ENCODE assay signal across 25 mouse cellular contexts in the genomic region with DNA sequence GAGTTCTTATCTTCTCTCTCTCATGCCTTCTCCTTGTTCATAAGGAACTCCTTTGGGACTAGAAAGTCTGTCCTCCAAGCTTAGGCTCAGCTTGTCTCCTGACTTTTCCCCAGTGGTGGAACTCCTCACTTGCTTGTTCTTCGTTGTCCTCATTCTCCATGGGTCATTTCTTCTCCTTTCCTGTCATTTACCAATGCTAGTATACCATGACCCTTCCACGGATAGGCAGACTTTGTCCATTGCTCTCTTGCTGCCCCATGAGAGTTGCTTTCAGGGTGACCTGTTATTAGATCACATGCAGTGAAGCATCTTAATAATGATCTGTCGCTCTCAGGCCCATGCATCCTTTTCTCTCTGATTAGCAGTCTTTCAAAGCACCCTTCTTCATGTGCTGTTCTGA. TPM values are rescaled to one million over a fixed set of nuclear protein-coding genes. Genes with fewer than 3 reads are reported as not detected.
DNase-seq lines count a peak whose midpoint lies in the region; ATAC-seq and TF ChIP-seq lines count a peak whose summit lies in the region.
"Had no signal": no experiment of that assay in that cellular context is flagged by ENCODE, and none has a peak within 500 bp of the region (broad histone marks: within the 10 kb centered on the region; RNA-seq: fewer than 3 reads in every experiment).

No protein-coding gene starts in this region.

- peaks cover 31% of the 10 kb centered on the region for H3K4me1 ChIP-seq in kidney, adult 2 months (ENCODE audit: control insufficient read depth, insufficient read depth, low read length)
- 0 out of 2 replicates have a peak, but pooled peaks cover 8% of the 10 kb centered on the region for H3K4me1 ChIP-seq in kidney, embryonic 14.5 days (ENCODE audit: control insufficient read depth, insufficient read depth, low read length)
- peaks cover 26% of the 10 kb centered on the region for H3K4me1 ChIP-seq in kidney, embryonic 15.5 days
- peaks cover 7% of the 10 kb centered on the region for H3K4me1 ChIP-seq in kidney, postnatal 0 days (replicated peaks; ENCODE audit: insufficient read depth, low read length)
- H3K4me1 ChIP-seq: embryonic facial prominence, embryonic 12.5 days; hindbrain, embryonic 12.5 days had no signal

- H3K9ac ChIP-seq in kidney, embryonic 14.5 days (ENCODE audit: low read depth, low read length) = no peak overlapping the region
- H3K9ac ChIP-seq in kidney, embryonic 15.5 days = no peak overlapping the region
- no peak overlapping the region for H3K9ac ChIP-seq in kidney, postnatal 0 days (ENCODE audit: low read depth, low read length)
- H3K9ac ChIP-seq: embryonic facial prominence, embryonic 12.5 days; embryonic facial prominence, embryonic 15.5 days; forebrain, postnatal 0 days; hindbrain, embryonic 12.5 days; hindbrain, embryonic 15.5 days had no signal

- WGBS in kidney, adult 2 months = 51% methylated on average over 3 of the region's 3 CpGs
- WGBS in kidney, embryonic 14.5 days = 56% methylated on average over 3 of the region's 3 CpGs
- 55% methylated on average over 3 of the region's 3 CpGs for WGBS in kidney, embryonic 15.5 days
- 53% methylated on average over 3 of the region's 3 CpGs for WGBS in kidney, postnatal 0 days

- no peak for ATAC-seq in kidney, embryonic 14.5 days (ENCODE audit: low FRiP score, low TSS enrichment)
- ATAC-seq in kidney, embryonic 15.5 days (replicated peaks; ENCODE audit: low FRiP score) = no peak
- no peak for ATAC-seq in kidney, postnatal 0 days (replicated peaks; ENCODE audit: low FRiP score, low read depth)
- ATAC-seq: forebrain, embryonic 14.5 days; forebrain, postnatal 0 days; Patski had no signal

- no peak overlapping the region for H3K4me2 ChIP-seq in kidney, embryonic 14.5 days (replicated peaks; ENCODE audit: low read depth, low read length)
- no peak overlapping the region for H3K4me2 ChIP-seq in kidney, embryonic 15.5 days
- no peak overlapping the region for H3K4me2 ChIP-seq in kidney, postnatal 0 days (ENCODE audit: low read length)
- H3K4me2 ChIP-seq: embryonic facial prominence, embryonic 12.5 days; embryonic facial prominence, embryonic 15.5 days; heart, embryonic 11.5 days; hindbrain, embryonic 12.5 days; hindbrain, embryonic 15.5 days had no signal

- H3K27ac ChIP-seq in kidney, adult 2 months (ENCODE audit: insufficient read depth, low read depth, low read length) = peak overlapping the region; percentile 92
- no peak overlapping the region for H3K27ac ChIP-seq in kidney, embryonic 14.5 days (ENCODE audit: low read depth, low read length)
- H3K27ac ChIP-seq in kidney, embryonic 15.5 days = peak overlapping the region; percentile 51
- peak overlapping the region; percentile 57 for H3K27ac ChIP-seq in kidney, postnatal 0 days
- H3K27ac ChIP-seq: embryonic facial prominence, embryonic 12.5 days; embryonic facial prominence, embryonic 15.5 days; gastrocnemius, adult 2 months; hindbrain, embryonic 12.5 days; hindbrain, embryonic 15.5 days had no signal

- no peak for TF ChIP-seq CTCF in kidney, adult 2 months (conservative IDR thresholded peaks at IDR 0.05; ENCODE audit: insufficient read depth, insufficient read length, low read depth, low read length)
- TF ChIP-seq CTCF in kidney, postnatal 0 days (IDR thresholded peaks at IDR 0.05; ENCODE audit: low read depth) = no peak

- no peak overlapping the region for H3K4me3 ChIP-seq in kidney, adult 2 months (ENCODE audit: insufficient read depth, low read depth, low read length)
- H3K4me3 ChIP-seq in kidney, embryonic 14.5 days (ENCODE audit: low read length) = no peak overlapping the region
- no peak overlapping the region for H3K4me3 ChIP-seq in kidney, embryonic 15.5 days (replicated peaks)
- no peak overlapping the region for H3K4me3 ChIP-seq in kidney, postnatal 0 days (replicated peaks; ENCODE audit: low read depth, low read length)
- H3K4me3 ChIP-seq: embryonic facial prominence, embryonic 12.5 days; embryonic facial prominence, embryonic 15.5 days; gastrocnemius, adult 2 months; hindbrain, embryonic 12.5 days; hindbrain, embryonic 15.5 days had no signal

- H3K9me3 ChIP-seq in kidney, embryonic 14.5 days (ENCODE audit: control insufficient read depth, low read length) = no peaks in the 10 kb centered on the region
- H3K9me3 ChIP-seq in kidney, embryonic 15.5 days (replicated peaks) = no peaks in the 10 kb centered on the region
- H3K9me3 ChIP-seq in kidney, postnatal 0 days (replicated peaks; ENCODE audit: low read length) = no peaks in the 10 kb centered on the region
- H3K9me3 ChIP-seq: embryonic facial prominence, embryonic 12.5 days; embryonic facial prominence, embryonic 15.5 days; hindbrain, embryonic 12.5 days; hindbrain, embryonic 15.5 days had no signal

- H3K27me3 ChIP-seq in kidney, adult 2 months (replicated peaks; ENCODE audit: control insufficient read depth, insufficient read depth, low read length) = no peaks in the 10 kb centered on the region
- H3K27me3 ChIP-seq in kidney, embryonic 14.5 days (ENCODE audit: control insufficient read depth, insufficient read depth, low read length) = no peaks in the 10 kb centered on the region
- no peaks in the 10 kb centered on the region for H3K27me3 ChIP-seq in kidney, embryonic 15.5 days
- H3K27me3 ChIP-seq in kidney, postnatal 0 days (ENCODE audit: insufficient read depth, low read length) = no peaks in the 10 kb centered on the region
- H3K27me3 ChIP-seq: embryonic facial prominence, embryonic 12.5 days; embryonic facial prominence, embryonic 15.5 days; hindbrain, embryonic 12.5 days; hindbrain, embryonic 15.5 days; Patski had no signal

- no peaks in the 10 kb centered on the region; the same call in 1 of the 2 replicates for H3K36me3 ChIP-seq in kidney, adult 2 months (ENCODE audit: control insufficient read depth, insufficient read depth, low read length)
- H3K36me3 ChIP-seq in kidney, embryonic 14.5 days (ENCODE audit: control insufficient read depth, insufficient read depth, low read length) = no peaks in the 10 kb centered on the region
- no peaks in the 10 kb centered on the region for H3K36me3 ChIP-seq in kidney, embryonic 15.5 days
- no peaks in the 10 kb centered on the region for H3K36me3 ChIP-seq in kidney, postnatal 0 days (ENCODE audit: insufficient read depth, low read length)
- H3K36me3 ChIP-seq: embryonic facial prominence, embryonic 12.5 days; embryonic facial prominence, embryonic 15.5 days; G1E; hindbrain, embryonic 12.5 days; hindbrain, embryonic 15.5 days had no signal

- peak; percentile 63 for DNase-seq in kidney, adult 2 months
- DNase-seq in kidney, adult 18-20 months = no peak
- DNase-seq in kidney, postnatal 0 days (ENCODE audit: low spot score) = no peak
- no peak for DNase-seq in adrenal gland, postnatal 25 days
- DNase-seq: adrenal gland, postnatal 10 days; B cell, adult 2 months; cerebellum, adult 11 months; cerebellum, adult 2 months; cerebellum, adult 9-11 months; cerebellum, postnatal 25 days; forebrain, postnatal 0 days; gastrocnemius, adult 2 months; gastrocnemius, postnatal 14 days had no signal

- TF ChIP-seq POLR2A in kidney, adult 2 months (IDR thresholded peaks at IDR 0.05; ENCODE audit: low read depth, low read length) = no peak

RNA-seq across cellular contexts. Expression of a gene that starts 46.6 kb away (rescaled TPM):
- 31.5 and 32.2 TPM in 2 replicates for polyA plus RNA-seq in kidney, adult 2 months (2012; rRNA removed)
- 4.1 and 5.0 TPM in 2 replicates for polyA plus RNA-seq in kidney, embryonic 14.5 days (2014; fragmentation: Nextera tagmentation; extraction: Ambion mirVana)
- 4.9 TPM in 2 replicates for polyA plus RNA-seq in kidney, embryonic 15.5 days (2015; fragmentation: Nextera tagmentation; extraction: Ambion mirVana)
- 5.2 and 5.8 TPM in 2 replicates for polyA plus RNA-seq in kidney, postnatal 0 days (2015; fragmentation: Nextera tagmentation; extraction: Ambion mirVana)
- total RNA-seq in adrenal gland, postnatal 25 days (2021) = 0.67 and 0.97 TPM in 2 replicates
- total RNA-seq: CH12.LX; common myeloid progenitor, adult 5-6 weeks had no signal
- polyA plus RNA-seq: G1E had no signal
